Mouse (Mus musculus): Measurements from ENCODE around the gene Rpsa. TPM values are rescaled to one million over a fixed set of nuclear protein-coding genes. Genes with fewer than 3 reads are reported as not detected.

The Rpsa gene
- polyA plus RNA-seq, 1 experiment from 2014 or later: 856 TPM

GRCm38 (mm10) chr9:120118212-120118611 lies 9.3 kb upstream of the Rpsa start:
- Histone ChIP-seq H3K4me2 (ENCODE audit: low read depth, low read length) (no peak overlapping the region), H3K27me3 (ENCODE audit: control insufficient read depth, insufficient read depth, low read length) (no peaks in the 10 kb centered on the region), H3K9ac (ENCODE audit: low read length) (no peak overlapping the region), H3K27ac (ENCODE audit: low read length) (no peak overlapping the region), H3K36me3 (ENCODE audit: control insufficient read depth, insufficient read depth) (peaks cover 25% of the 10 kb centered on the region), H3K4me3 (ENCODE audit: low read length) (no peak overlapping the region), H3K4me1 (ENCODE audit: control insufficient read depth, insufficient read depth, low read length) (peaks cover 8% of the 10 kb centered on the region; the same call in 1 of the 2 replicates), H3K9me3 (replicated peaks; ENCODE audit: control insufficient read depth, low read length) (no peaks in the 10 kb centered on the region)
- WGBS: 90% methylated on average over 4 of the region's 4 CpGs
- no peak for ATAC-seq (replicated peaks; ENCODE audit: extremely low read depth, insufficient read depth, low FRiP score)

- no peak overlapping the region for H3K4me2 ChIP-seq (ENCODE audit: low read depth, low read length)
Observed at GRCm38 (mm10) chr9:120120503-120120902, 7.0 kb upstream of the Rpsa start.

GRCm38 (mm10) chr9:120126868-120127267 lies 621 bp upstream of the Rpsa start:
- Histone ChIP-seq H3K4me2 (ENCODE audit: low read depth, low read length) (peak overlapping the region; percentile 67), H3K27me3 (ENCODE audit: control insufficient read depth, insufficient read depth, low read length) (no peaks in the 10 kb centered on the region), H3K27ac (ENCODE audit: low read length) (peak overlapping the region; percentile 85), H3K9ac (ENCODE audit: low read length) (peak overlapping the region; percentile 77), H3K9me3 (replicated peaks; ENCODE audit: control insufficient read depth, low read length) (no peaks in the 10 kb centered on the region), H3K4me1 (ENCODE audit: control insufficient read depth, insufficient read depth, low read length) (peaks cover 15% of the 10 kb centered on the region), H3K36me3 (ENCODE audit: control insufficient read depth, insufficient read depth) (peaks cover 40% of the 10 kb centered on the region), H3K4me3 (ENCODE audit: low read length) (peak overlapping the region; percentile 52)
- 52% methylated on average over 11 of the region's 11 CpGs for WGBS
- no peak for ATAC-seq (replicated peaks; ENCODE audit: extremely low read depth, insufficient read depth, low FRiP score)

More at GRCm38 (mm10) chr9:120120503-120120902, 7.0 kb upstream of the Rpsa start:
- Histone ChIP-seq H3K9ac (ENCODE audit: low read length) (no peak overlapping the region), H3K27ac (ENCODE audit: low read length) (no peak overlapping the region), H3K36me3 (ENCODE audit: control insufficient read depth, insufficient read depth) (peaks cover 33% of the 10 kb centered on the region), H3K27me3 (ENCODE audit: control insufficient read depth, insufficient read depth, low read length) (no peaks in the 10 kb centered on the region), H3K4me3 (ENCODE audit: low read length) (no peak overlapping the region), H3K4me1 (ENCODE audit: control insufficient read depth, insufficient read depth, low read length) (peaks cover 3% of the 10 kb centered on the region; the same call in 1 of the 2 replicates), H3K9me3 (replicated peaks; ENCODE audit: control insufficient read depth, low read length) (no peaks in the 10 kb centered on the region)
- 89% methylated on average over 7 of the region's 7 CpGs for WGBS
- ATAC-seq (replicated peaks; ENCODE audit: extremely low read depth, insufficient read depth, low FRiP score): no peak

GRCm38 (mm10) chr9:120129276-120129675 lies 1.8 kb downstream of the Rpsa start:
- Histone ChIP-seq H3K36me3 (ENCODE audit: control insufficient read depth, insufficient read depth) (peaks cover 36% of the 10 kb centered on the region), H3K9ac (ENCODE audit: low read length) (peak overlapping the region; percentile 99), H3K27ac (ENCODE audit: low read length) (peak overlapping the region; percentile 10; the same call in 1 of the 2 replicates), H3K9me3 (replicated peaks; ENCODE audit: control insufficient read depth, low read length) (no peaks in the 10 kb centered on the region), H3K4me3 (ENCODE audit: low read length) (peak overlapping the region; percentile 99), H3K27me3 (ENCODE audit: control insufficient read depth, insufficient read depth, low read length) (no peaks in the 10 kb centered on the region), H3K4me1 (ENCODE audit: control insufficient read depth, insufficient read depth, low read length) (peaks cover 15% of the 10 kb centered on the region), H3K4me2 (ENCODE audit: low read depth, low read length) (peak overlapping the region; percentile 71)
- no peak for ATAC-seq (replicated peaks; ENCODE audit: extremely low read depth, insufficient read depth, low FRiP score)
- 60% methylated on average over 10 of the region's 10 CpGs for WGBS

GRCm38 (mm10) chr9:120131784-120132288 lies 4.3 kb downstream of the Rpsa start:
- no peaks in the 10 kb centered on the region for H3K9me3 ChIP-seq (replicated peaks; ENCODE audit: control insufficient read depth, low read length)
- H3K27ac ChIP-seq (ENCODE audit: low read length): no peak overlapping the region
- H3K4me1 ChIP-seq (ENCODE audit: control insufficient read depth, insufficient read depth, low read length): peaks cover 14% of the 10 kb centered on the region
- no peak for ATAC-seq (replicated peaks; ENCODE audit: extremely low read depth, insufficient read depth, low FRiP score)
- H3K4me3 ChIP-seq (ENCODE audit: low read length): no peak overlapping the region
- H3K4me2 ChIP-seq (ENCODE audit: low read depth, low read length): no peak overlapping the region
- H3K9ac ChIP-seq (ENCODE audit: low read length): no peak overlapping the region
- H3K27me3 ChIP-seq (ENCODE audit: control insufficient read depth, insufficient read depth, low read length): no peaks in the 10 kb centered on the region
- WGBS: 82% methylated on average over 3 of the region's 3 CpGs
- peaks cover 36% of the 10 kb centered on the region for H3K36me3 ChIP-seq (ENCODE audit: control insufficient read depth, insufficient read depth)

GRCm38 (mm10) chr9:120132980-120133754 lies 5.7 kb downstream of the Rpsa start:
- Histone ChIP-seq H3K4me2 (ENCODE audit: low read depth, low read length) (no peak overlapping the region), H3K36me3 (ENCODE audit: control insufficient read depth, insufficient read depth) (peaks cover 36% of the 10 kb centered on the region), H3K4me3 (ENCODE audit: low read length) (no peak overlapping the region), H3K9ac (ENCODE audit: low read length) (no peak overlapping the region), H3K27me3 (ENCODE audit: control insufficient read depth, insufficient read depth, low read length) (no peaks in the 10 kb centered on the region), H3K27ac (ENCODE audit: low read length) (no peak overlapping the region), H3K4me1 (ENCODE audit: control insufficient read depth, insufficient read depth, low read length) (peaks cover 13% of the 10 kb centered on the region), H3K9me3 (replicated peaks; ENCODE audit: control insufficient read depth, low read length) (no peaks in the 10 kb centered on the region)
- WGBS: 37% methylated on average over 8 of the region's 8 CpGs
- ATAC-seq (replicated peaks; ENCODE audit: extremely low read depth, insufficient read depth, low FRiP score): no peak

GRCm38 (mm10) chr9:120133755-120134475 lies 6.4 kb downstream of the Rpsa start:
- Histone ChIP-seq H3K4me3 (ENCODE audit: low read length) (no peak overlapping the region), H3K9me3 (replicated peaks; ENCODE audit: control insufficient read depth, low read length) (no peaks in the 10 kb centered on the region), H3K4me2 (ENCODE audit: low read depth, low read length) (no peak overlapping the region), H3K27ac (ENCODE audit: low read length) (no peak overlapping the region), H3K36me3 (ENCODE audit: control insufficient read depth, insufficient read depth) (peaks cover 36% of the 10 kb centered on the region), H3K4me1 (ENCODE audit: control insufficient read depth, insufficient read depth, low read length) (peaks cover 8% of the 10 kb centered on the region), H3K27me3 (ENCODE audit: control insufficient read depth, insufficient read depth, low read length) (no peaks in the 10 kb centered on the region), H3K9ac (ENCODE audit: low read length) (no peak overlapping the region)
- no peak for ATAC-seq (replicated peaks; ENCODE audit: extremely low read depth, insufficient read depth, low FRiP score)
- WGBS: 44% methylated on average over 6 of the region's 6 CpGs

- no peaks in the 10 kb centered on the region for H3K27me3 ChIP-seq (ENCODE audit: control insufficient read depth, insufficient read depth, low read length)
- no peak overlapping the region for H3K9ac ChIP-seq (ENCODE audit: low read length)
- WGBS: 74% methylated on average over 13 of the region's 13 CpGs
- H3K4me2 ChIP-seq (ENCODE audit: low read depth, low read length): no peak overlapping the region
- no peak overlapping the region for H3K27ac ChIP-seq (ENCODE audit: low read length)
- H3K4me1 ChIP-seq (ENCODE audit: control insufficient read depth, insufficient read depth, low read length): 0 out of 2 replicates have a peak, but pooled peaks cover 2% of the 10 kb centered on the region
- no peak for ATAC-seq (replicated peaks; ENCODE audit: extremely low read depth, insufficient read depth, low FRiP score)
- H3K9me3 ChIP-seq (replicated peaks; ENCODE audit: control insufficient read depth, low read length): no peaks in the 10 kb centered on the region
- peaks cover 29% of the 10 kb centered on the region for H3K36me3 ChIP-seq (ENCODE audit: control insufficient read depth, insufficient read depth)
- H3K4me3 ChIP-seq (ENCODE audit: low read length): no peak overlapping the region
Observed at GRCm38 (mm10) chr9:120134529-120135160, 7.2 kb downstream of the Rpsa start.
